Mouse (Mus musculus): ENCODE measurements around the gene Twsg1. TPM values are rescaled to one million over a fixed set of nuclear protein-coding genes. Genes with fewer than 3 reads are reported as not detected.

Twsg1 gene
- total RNA-seq, 4 experiments from 2014 or later: 26.0 to 33.7 (median 27.8) TPM

- no peak for DNase-seq (ENCODE audit: low spot score in 2 of 2)
Measured at GRCm38 (mm10) chr17:65889476-65889875, 61.5 kb downstream of the Twsg1 start.

GRCm38 (mm10) chr17:65886571-65886970 lies 64.5 kb downstream of the Twsg1 start:
- DNase-seq (ENCODE audit: low spot score in 2 of 2): no peak

GRCm38 (mm10) chr17:65885697-65886529 lies 65.1 kb downstream of the Twsg1 start, which contains the start of gene Ralbp1:
TSS of gene Ralbp1 (minus strand) at chr17:65885798.
- peak in 1 of 2 experiments; percentile 45 for DNase-seq (ENCODE audit: low spot score in 2 of 2)

- no peak for DNase-seq (ENCODE audit: low spot score in 2 of 2)
Measured at GRCm38 (mm10) chr17:65885398-65885696, 65.7 kb downstream of the Twsg1 start.

- DNase-seq (ENCODE audit: low spot score in 2 of 2): peak; percentile 95 to 100
Measured at GRCm38 (mm10) chr17:65884691-65885397, 66.2 kb downstream of the Twsg1 start.

GRCm38 (mm10) chr17:65884061-65884669 lies 66.9 kb downstream of the Twsg1 start:
- peak in 1 of 2 experiments; percentile 52 for DNase-seq (ENCODE audit: low spot score in 2 of 2)

- no peak for DNase-seq (ENCODE audit: low spot score in 2 of 2)
Measured at GRCm38 (mm10) chr17:65877026-65877425, 74.0 kb downstream of the Twsg1 start.

GRCm38 (mm10) chr17:65873834-65874233 lies 77.2 kb downstream of the Twsg1 start:
- DNase-seq (ENCODE audit: low spot score in 2 of 2): no peak

GRCm38 (mm10) chr17:65873156-65873555 lies 77.9 kb downstream of the Twsg1 start:
- DNase-seq (ENCODE audit: low spot score in 2 of 2): no peak

GRCm38 (mm10) chr17:65872652-65873051 lies 78.4 kb downstream of the Twsg1 start:
- DNase-seq (ENCODE audit: low spot score in 2 of 2): no peak

GRCm38 (mm10) chr17:65872051-65872450 lies 79.0 kb downstream of the Twsg1 start:
- DNase-seq (ENCODE audit: low spot score in 2 of 2): no peak

Other genes starting within 250 kb of the Twsg1 start
- 10 to 100 TPM; 57.5 to 61.3 (median 58.3) TPM for gene Rab31, start 178.5 kb downstream of the Twsg1 start, total RNA-seq (2022)
- gene Ppp4r1, start 168.7 kb downstream of the Twsg1 start, total RNA-seq (2022): 10 to 100 TPM; 42.5 to 59.2 (median 48.4) TPM
- gene Ralbp1, start 65.4 kb downstream of the Twsg1 start, total RNA-seq (2022): 10 to 100 TPM; 64.6 to 75.2 (median 69.3) TPM
- gene Ankrd12, start 125.9 kb upstream of the Twsg1 start, total RNA-seq (2022): 100 to 1,000 TPM; 316 to 350 (median 333) TPM
- gene Ndufv2, start 150.3 kb upstream of the Twsg1 start, total RNA-seq (2022): 100 to 1,000 TPM; 244 to 261 (median 255) TPM
- gene Washc1, start 160.3 kb upstream of the Twsg1 start, total RNA-seq (2022): 10 to 100 TPM; 44.3 to 52.5 (median 48.1) TPM
- 1 to 10 TPM in 3 of 4 experiments, under 1 TPM in 1; 0.89 to 2.5 (median 1.2) TPM for gene Ddx11, start 172.3 kb upstream of the Twsg1 start, total RNA-seq (2022)